Mouse (Mus musculus): ENCODE results near the gene Tmem170b. TPM values are rescaled to one million over a fixed set of nuclear protein-coding genes. Genes with fewer than 3 reads are reported as not detected.
A peak's percentile ranks its signal among the peaks of the same experiment; 100 is the strongest.

The Tmem170b gene
- polyA plus RNA-seq, 1 experiment from 2014 or later, result 10.1 TPM

DNA sequence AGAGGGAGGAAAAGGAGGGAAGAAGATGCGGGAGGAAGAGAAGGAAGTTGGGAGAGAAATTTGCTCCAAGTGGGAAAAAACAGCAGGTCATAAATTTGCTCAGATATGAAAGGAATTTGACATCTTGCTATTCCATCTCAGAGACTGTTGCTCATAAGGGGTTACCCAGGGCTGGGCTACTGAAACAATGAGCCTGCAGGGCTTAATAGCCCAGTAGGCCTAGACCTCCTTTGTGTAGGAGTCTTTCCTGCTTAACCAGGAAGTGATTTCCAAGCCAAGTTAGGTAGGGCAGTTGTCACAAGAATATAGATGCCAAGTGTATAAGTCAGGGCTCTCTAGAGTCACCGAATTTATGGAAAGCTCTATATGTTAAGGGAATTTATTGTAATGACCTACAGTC is 48.1 kb downstream of the Tmem170b start:
- Histone ChIP-seq H3K36me3 (ENCODE audit: control insufficient read depth, insufficient read depth, low read length) (no peaks in the 10 kb centered on the region), H3K4me3 (replicated peaks; ENCODE audit: low read length) (no peak overlapping the region), H3K4me2 (ENCODE audit: low read depth, low read length) (no peak overlapping the region), H3K27me3 (ENCODE audit: control insufficient read depth, insufficient read depth, low read length) (no peaks in the 10 kb centered on the region), H3K9ac (ENCODE audit: low read length) (no peak overlapping the region), H3K27ac (ENCODE audit: low read length) (no peak overlapping the region), H3K4me1 (ENCODE audit: control insufficient read depth, insufficient read depth, low read length) (no peaks in the 10 kb centered on the region), H3K9me3 (replicated peaks; ENCODE audit: control insufficient read depth, low read length) (no peaks in the 10 kb centered on the region)
- 83% methylated on average over 2 of the region's 2 CpGs for WGBS
- no peak for ATAC-seq (ENCODE audit: insufficient read depth, low FRiP score)

DNA sequence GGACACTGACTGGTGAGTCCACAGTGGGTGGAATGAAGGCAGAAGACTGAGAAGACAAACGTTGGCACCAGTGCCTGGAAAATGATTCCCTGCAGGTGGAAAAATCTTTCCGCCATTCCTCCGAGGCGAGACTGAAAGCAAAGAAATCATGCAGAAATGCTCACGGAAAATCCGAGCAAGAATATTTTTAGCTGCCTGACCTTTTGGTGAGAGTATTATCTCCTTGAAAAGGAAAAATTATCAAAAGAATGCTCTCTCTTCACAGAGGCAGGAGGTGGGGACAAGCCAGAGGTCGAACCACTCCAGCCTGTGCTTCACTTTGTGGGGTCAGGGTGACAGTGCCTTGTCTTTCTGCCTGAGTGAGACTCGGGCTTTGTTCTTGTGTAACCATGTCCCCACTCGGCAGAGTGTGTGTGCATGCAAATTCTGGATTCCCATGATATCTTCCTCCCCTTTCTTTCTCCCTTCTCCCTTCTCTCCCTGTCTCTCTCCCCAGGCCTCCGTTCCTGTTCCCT is 49.9 kb downstream of the Tmem170b start:
- 69% methylated on average over 10 of the region's 10 CpGs for WGBS
- Histone ChIP-seq H3K9ac (ENCODE audit: low read length) (no peak overlapping the region), H3K4me3 (replicated peaks; ENCODE audit: low read length) (no peak overlapping the region), H3K4me1 (ENCODE audit: control insufficient read depth, insufficient read depth, low read length) (no peaks in the 10 kb centered on the region), H3K4me2 (ENCODE audit: low read depth, low read length) (no peak overlapping the region), H3K36me3 (ENCODE audit: control insufficient read depth, insufficient read depth, low read length) (no peaks in the 10 kb centered on the region), H3K27me3 (ENCODE audit: control insufficient read depth, insufficient read depth, low read length) (no peaks in the 10 kb centered on the region), H3K27ac (ENCODE audit: low read length) (no peak overlapping the region), H3K9me3 (replicated peaks; ENCODE audit: control insufficient read depth, low read length) (no peaks in the 10 kb centered on the region)
- ATAC-seq (ENCODE audit: insufficient read depth, low FRiP score), result no peak

DNA sequence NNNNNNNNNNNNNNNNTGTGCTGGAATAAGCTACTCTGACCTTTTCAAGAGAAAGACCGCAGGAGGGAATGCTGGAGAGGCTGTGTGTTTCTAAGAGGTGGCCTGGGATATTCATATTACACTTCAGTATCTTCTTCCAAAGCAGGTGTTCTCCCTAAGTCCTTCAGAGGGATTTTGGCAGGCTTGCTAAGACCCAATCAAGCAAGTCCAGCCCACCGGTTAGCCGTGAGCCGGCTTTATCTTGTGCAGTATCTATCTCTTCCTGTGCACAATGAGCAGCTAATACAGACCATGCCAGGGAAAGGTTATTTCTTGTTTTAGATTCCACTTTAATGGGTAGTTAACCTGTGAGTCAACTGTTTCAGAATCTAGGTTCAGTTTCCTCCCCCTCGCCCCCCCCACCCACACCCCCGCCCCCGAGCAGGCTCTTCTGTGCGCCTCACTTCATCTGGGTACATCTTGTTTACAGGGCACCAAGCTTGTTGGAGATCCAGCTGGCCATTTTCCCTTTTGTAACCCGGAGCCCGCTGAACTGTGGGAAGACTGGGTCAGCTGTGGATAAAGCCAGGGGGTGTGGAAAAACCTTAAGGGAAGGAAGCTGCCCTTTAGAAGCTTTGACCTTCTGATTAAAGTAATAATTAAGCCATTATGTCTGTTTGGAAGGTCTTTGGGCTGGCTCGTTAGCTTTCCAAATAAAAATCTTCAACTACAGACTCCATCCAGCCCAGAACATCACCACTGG is 54.5 kb downstream of the Tmem170b start:
- 74% methylated on average over 11 of the region's 11 CpGs for WGBS

DNA sequence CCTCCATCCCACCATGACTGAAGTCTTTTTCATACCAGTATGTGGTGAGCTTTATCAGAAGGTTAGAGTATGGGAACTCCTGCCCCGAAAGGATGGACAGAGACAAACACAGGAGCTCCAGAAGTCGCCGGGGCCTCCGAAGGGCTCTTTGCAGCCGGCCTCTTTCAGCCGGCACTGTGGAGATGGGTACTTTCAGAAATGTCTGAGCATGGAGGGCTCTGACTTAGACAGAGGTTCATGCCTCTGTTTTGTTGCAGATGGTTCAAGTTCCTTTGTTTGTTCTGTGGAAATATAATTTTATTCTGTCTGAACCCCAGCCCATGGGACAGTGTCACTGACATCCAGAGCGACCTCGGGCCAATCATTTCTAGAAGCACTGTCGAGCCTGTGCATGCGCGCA is 55.4 kb downstream of the Tmem170b start:
- WGBS, result 83% methylated on average over 11 of the region's 11 CpGs
- H3K27ac ChIP-seq (ENCODE audit: low read length), result no peak overlapping the region
- H3K9me3 ChIP-seq (replicated peaks; ENCODE audit: control insufficient read depth, low read length), result no peaks in the 10 kb centered on the region
- H3K27me3 ChIP-seq (ENCODE audit: control insufficient read depth, insufficient read depth, low read length), result no peaks in the 10 kb centered on the region
- no peak overlapping the region for H3K4me3 ChIP-seq (replicated peaks; ENCODE audit: low read length)
- no peak overlapping the region for H3K9ac ChIP-seq (ENCODE audit: low read length)
- ATAC-seq (ENCODE audit: insufficient read depth, low FRiP score), result no peak
- no peak overlapping the region for H3K4me2 ChIP-seq (ENCODE audit: low read depth, low read length)
- peaks cover 6% of the 10 kb centered on the region; the same call in 1 of the 2 replicates for H3K4me1 ChIP-seq (ENCODE audit: control insufficient read depth, insufficient read depth, low read length)
- H3K36me3 ChIP-seq (ENCODE audit: control insufficient read depth, insufficient read depth, low read length), result no peaks in the 10 kb centered on the region

More for the DNA sequence above, 54.5 kb downstream of the Tmem170b start:
- Histone ChIP-seq H3K27ac (ENCODE audit: low read length) (no peak overlapping the region), H3K27me3 (ENCODE audit: control insufficient read depth, insufficient read depth, low read length) (no peaks in the 10 kb centered on the region), H3K9ac (ENCODE audit: low read length) (no peak overlapping the region), H3K4me2 (ENCODE audit: low read depth, low read length) (no peak overlapping the region), H3K9me3 (replicated peaks; ENCODE audit: control insufficient read depth, low read length) (no peaks in the 10 kb centered on the region), H3K4me3 (replicated peaks; ENCODE audit: low read length) (no peak overlapping the region), H3K36me3 (ENCODE audit: control insufficient read depth, insufficient read depth, low read length) (no peaks in the 10 kb centered on the region), H3K4me1 (ENCODE audit: control insufficient read depth, insufficient read depth, low read length) (peaks cover 6% of the 10 kb centered on the region; the same call in 1 of the 2 replicates)
- ATAC-seq (ENCODE audit: insufficient read depth, low FRiP score), result no peak

DNA sequence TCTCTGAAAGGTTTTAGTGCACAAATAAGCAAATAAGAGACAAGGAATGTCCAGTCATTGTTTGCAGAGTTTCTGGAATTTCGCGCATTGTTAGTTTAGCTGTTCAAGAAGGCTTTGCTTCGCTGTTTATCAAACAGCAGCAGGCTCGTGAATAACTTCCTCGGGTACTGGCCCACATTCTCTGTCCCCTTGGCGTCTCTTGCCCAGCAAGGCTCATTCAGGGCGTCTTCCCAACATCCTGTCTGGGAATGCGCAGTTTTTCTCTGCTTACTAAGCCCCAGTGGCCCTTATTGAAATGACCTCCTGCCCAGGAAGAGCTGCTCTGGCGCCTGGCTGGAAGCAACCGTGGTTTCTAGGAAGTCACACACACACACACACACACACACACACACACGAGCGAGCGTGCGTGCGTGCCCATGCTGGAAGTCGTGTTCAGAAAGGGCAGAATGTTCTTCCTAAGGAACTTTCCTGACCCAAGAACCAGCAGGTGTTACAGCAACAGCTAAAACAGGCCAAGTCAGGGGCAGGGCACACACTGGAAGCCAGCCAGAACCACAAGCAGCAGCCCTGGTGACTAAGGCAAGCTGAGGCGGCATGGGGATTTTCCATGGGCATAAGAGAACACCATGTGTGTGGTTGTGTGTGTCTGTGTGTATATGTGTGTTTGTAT is 56.8 kb downstream of the Tmem170b start:
- peak overlapping the region; percentile 12; the same call in 1 of the 2 replicates for H3K4me2 ChIP-seq (ENCODE audit: low read depth, low read length)
- WGBS, result 28% methylated on average over 17 of the region's 17 CpGs
- H3K27ac ChIP-seq (ENCODE audit: low read length), result peak overlapping the region; percentile 67

DNA sequence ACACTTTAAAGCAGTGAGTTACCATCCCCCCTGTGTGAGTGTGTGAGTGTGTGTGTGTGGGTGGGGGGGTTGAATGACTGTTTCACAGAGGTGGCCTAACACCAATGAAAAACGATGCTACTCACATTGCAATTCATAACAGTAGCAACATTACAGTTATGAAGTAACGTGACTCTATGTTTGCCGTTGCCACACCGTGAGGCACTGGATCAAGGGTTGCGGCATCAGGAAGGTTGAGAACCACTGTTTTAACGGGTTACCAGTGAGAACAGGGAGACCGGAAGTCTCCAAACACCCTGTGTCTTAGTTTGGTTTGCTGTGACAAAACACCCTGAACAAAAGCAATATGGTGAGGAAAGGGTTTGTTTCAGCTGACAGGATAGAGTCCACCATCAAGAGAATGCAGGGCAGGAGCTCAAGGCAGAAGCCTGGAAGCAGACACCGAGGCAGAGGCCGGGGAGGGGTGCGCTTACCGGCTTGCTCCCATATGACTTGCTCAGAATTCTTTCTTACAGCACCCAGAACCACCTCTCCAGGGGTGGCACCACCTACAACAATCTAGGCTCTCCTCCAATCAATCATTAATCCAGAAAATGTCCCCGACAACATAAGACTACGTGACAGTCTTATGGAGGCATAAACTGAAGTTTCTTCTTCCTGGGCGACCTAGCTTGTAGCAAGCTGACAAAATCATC is 57.9 kb downstream of the Tmem170b start:
- WGBS, result 81% methylated on average over 14 of the region's 14 CpGs
- no peak for ATAC-seq (ENCODE audit: insufficient read depth, low FRiP score)
- H3K4me2 ChIP-seq (ENCODE audit: low read depth, low read length), result no peak overlapping the region
- H3K4me1 ChIP-seq (ENCODE audit: control insufficient read depth, insufficient read depth, low read length), result peaks cover 6% of the 10 kb centered on the region; the same call in 1 of the 2 replicates
- no peaks in the 10 kb centered on the region for H3K36me3 ChIP-seq (ENCODE audit: control insufficient read depth, insufficient read depth, low read length)
- H3K27ac ChIP-seq (ENCODE audit: low read length), result no peak overlapping the region
- H3K27me3 ChIP-seq (ENCODE audit: control insufficient read depth, insufficient read depth, low read length), result no peaks in the 10 kb centered on the region
- H3K9me3 ChIP-seq (replicated peaks; ENCODE audit: control insufficient read depth, low read length), result no peaks in the 10 kb centered on the region
- no peak overlapping the region for H3K4me3 ChIP-seq (replicated peaks; ENCODE audit: low read length)
- no peak overlapping the region for H3K9ac ChIP-seq (ENCODE audit: low read length)

More for the DNA sequence above, 56.8 kb downstream of the Tmem170b start:
- no peaks in the 10 kb centered on the region for H3K36me3 ChIP-seq (ENCODE audit: control insufficient read depth, insufficient read depth, low read length)
- peak; percentile 83 for ATAC-seq (ENCODE audit: insufficient read depth, low FRiP score)
- H3K4me3 ChIP-seq (replicated peaks; ENCODE audit: low read length), result no peak overlapping the region
- H3K9ac ChIP-seq (ENCODE audit: low read length), result peak overlapping the region; percentile 3; the same call in 1 of the 2 replicates
- H3K4me1 ChIP-seq (ENCODE audit: control insufficient read depth, insufficient read depth, low read length), result peaks cover 6% of the 10 kb centered on the region; the same call in 1 of the 2 replicates
- H3K27me3 ChIP-seq (ENCODE audit: control insufficient read depth, insufficient read depth, low read length), result no peaks in the 10 kb centered on the region
- no peaks in the 10 kb centered on the region for H3K9me3 ChIP-seq (replicated peaks; ENCODE audit: control insufficient read depth, low read length)

DNA sequence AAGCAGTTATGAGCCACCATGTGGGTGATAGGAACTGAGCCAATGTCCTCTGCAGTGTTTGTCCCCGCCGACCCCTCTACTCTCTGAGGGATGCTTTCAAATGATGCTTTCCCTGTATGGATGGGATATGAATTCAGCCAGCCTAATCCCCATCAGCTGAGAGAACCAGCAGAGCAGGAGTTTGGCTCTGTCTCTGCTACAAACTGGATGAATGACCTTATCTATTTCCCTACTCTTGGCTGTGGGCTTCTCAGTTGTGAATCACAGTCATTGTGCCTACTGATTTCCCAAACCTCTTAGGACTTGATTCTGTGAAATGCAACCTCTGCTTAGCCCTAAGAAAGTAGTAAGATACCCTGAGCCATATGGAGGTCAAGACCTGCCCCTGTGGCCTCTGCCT is 64.2 kb downstream of the Tmem170b start:
- Histone ChIP-seq H3K4me1 (ENCODE audit: control insufficient read depth, insufficient read depth, low read length) (peaks cover 9% of the 10 kb centered on the region; the same call in 1 of the 2 replicates), H3K27ac (ENCODE audit: low read length) (no peak overlapping the region), H3K4me2 (ENCODE audit: low read depth, low read length) (no peak overlapping the region), H3K36me3 (ENCODE audit: control insufficient read depth, insufficient read depth, low read length) (no peaks in the 10 kb centered on the region), H3K9me3 (replicated peaks; ENCODE audit: control insufficient read depth, low read length) (no peaks in the 10 kb centered on the region), H3K9ac (ENCODE audit: low read length) (no peak overlapping the region), H3K27me3 (ENCODE audit: control insufficient read depth, insufficient read depth, low read length) (no peaks in the 10 kb centered on the region), H3K4me3 (replicated peaks; ENCODE audit: low read length) (no peak overlapping the region)
- 85% methylated on average over 2 of the region's 2 CpGs for WGBS
- no peak for ATAC-seq (ENCODE audit: insufficient read depth, low FRiP score)

DNA sequence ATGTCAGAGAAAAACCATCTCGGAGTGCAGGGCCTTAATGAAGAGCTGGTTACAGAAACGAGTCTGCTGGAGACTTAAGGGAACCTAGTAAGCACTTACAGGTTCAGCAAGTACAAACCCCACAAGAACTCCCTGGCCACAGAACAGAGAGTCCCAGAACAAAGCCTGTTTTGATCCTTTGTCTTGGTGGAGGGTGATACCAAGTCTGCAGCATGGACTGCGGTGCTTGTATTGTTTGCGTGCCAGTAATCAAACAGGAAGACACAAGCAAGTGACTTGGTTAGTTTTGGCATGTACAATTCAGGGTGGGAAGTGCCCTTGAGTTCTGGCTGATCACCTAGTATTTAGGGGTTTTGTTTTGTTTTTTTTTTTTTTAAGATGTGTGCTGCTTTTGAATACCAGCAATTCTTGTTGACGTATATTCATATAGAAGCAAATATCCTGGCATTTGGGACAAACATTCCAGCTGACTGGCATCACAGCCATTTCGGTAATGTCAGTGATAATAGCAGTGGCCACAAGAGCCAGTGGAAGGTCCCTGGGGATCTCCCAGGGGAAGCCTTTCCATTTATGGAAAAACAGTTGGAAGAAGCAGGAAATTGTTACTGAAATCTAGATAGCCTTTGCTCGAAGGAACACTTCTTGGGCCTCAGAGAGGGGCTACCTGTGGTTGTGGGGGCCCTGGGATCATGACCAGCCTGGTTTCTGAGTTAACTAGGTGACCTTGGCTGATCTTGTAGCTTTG is 64.9 kb downstream of the Tmem170b start:
- 64% methylated on average over 7 of the region's 7 CpGs for WGBS
- Histone ChIP-seq H3K9ac (ENCODE audit: low read length) (no peak overlapping the region), H3K27ac (ENCODE audit: low read length) (no peak overlapping the region)

More for the DNA sequence above, 64.9 kb downstream of the Tmem170b start:
- Histone ChIP-seq H3K9me3 (replicated peaks; ENCODE audit: control insufficient read depth, low read length) (no peaks in the 10 kb centered on the region), H3K4me1 (ENCODE audit: control insufficient read depth, insufficient read depth, low read length) (peaks cover 9% of the 10 kb centered on the region; the same call in 1 of the 2 replicates), H3K27me3 (ENCODE audit: control insufficient read depth, insufficient read depth, low read length) (no peaks in the 10 kb centered on the region), H3K4me3 (replicated peaks; ENCODE audit: low read length) (no peak overlapping the region), H3K36me3 (ENCODE audit: control insufficient read depth, insufficient read depth, low read length) (no peaks in the 10 kb centered on the region), H3K4me2 (ENCODE audit: low read depth, low read length) (no peak overlapping the region)
- no peak for ATAC-seq (ENCODE audit: insufficient read depth, low FRiP score)
